Comparison of ENCODE assay signal across 12 mouse cellular contexts in the genomic region with DNA sequence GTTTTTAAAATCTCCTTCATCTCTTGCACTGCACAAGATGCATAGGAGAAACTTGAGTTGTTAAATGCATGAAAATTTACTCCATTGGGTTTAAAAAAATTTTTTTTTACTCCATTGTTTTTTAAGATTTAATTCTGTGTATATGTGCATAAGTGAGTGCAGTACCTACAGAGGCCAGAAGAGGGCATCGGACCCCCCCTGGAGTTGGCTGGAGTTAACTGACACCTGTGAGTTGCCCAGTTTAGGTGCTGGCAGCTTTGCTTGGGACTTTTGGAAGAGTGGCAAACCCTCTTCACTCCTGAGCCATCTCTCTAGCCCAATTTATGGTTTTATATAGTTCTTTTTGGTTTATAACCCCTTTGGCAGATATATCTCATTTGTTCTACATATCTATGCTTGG.
DNase-seq lines count a peak whose midpoint lies in the region; ATAC-seq and TF ChIP-seq lines count a peak whose summit lies in the region.
"Had no signal": no experiment of that assay in that cellular context is flagged by ENCODE, and none has a peak within 500 bp of the region (broad histone marks: within the 10 kb centered on the region; RNA-seq: fewer than 3 reads in every experiment).

No protein-coding gene starts in this region.

- TF ChIP-seq CTCF in liver, adult 2 months (IDR thresholded peaks at IDR 0.05; ENCODE audit: low read depth, low read length): peak; percentile 47
- peak; percentile 18 to 49; a peak in 3 of 4 replicates for TF ChIP-seq CTCF in CH12.LX (conservative IDR thresholded peaks at IDR 0.05 in 1 of 2, IDR thresholded peaks at IDR 0.05 in 1 of 2; ENCODE audit: low read depth in 2 of 2, low read length in 2 of 2)
- TF ChIP-seq CTCF in bone marrow macrophage, adult 2 months (IDR thresholded peaks at IDR 0.05; ENCODE audit: low read depth, low read length): peak; percentile 61

- no peak overlapping the region for H3K9ac ChIP-seq in liver, adult 2 months (ENCODE audit: low read depth, low read length)
- H3K9ac ChIP-seq in liver, embryonic 11.5 days (ENCODE audit: low read depth, low read length): no peak overlapping the region
- no peak overlapping the region for H3K9ac ChIP-seq in CH12.LX (ENCODE audit: insufficient read depth, low read depth)
- no peak overlapping the region for H3K9ac ChIP-seq in hindbrain, embryonic 14.5 days
- H3K9ac ChIP-seq: liver, embryonic 13.5 days had no signal

- no peak; the same call in 1 of the 2 replicates for TF ChIP-seq RAD21 in CH12.LX (IDR thresholded peaks at IDR 0.05; ENCODE audit: low read depth, low read length)

- no peak for DNase-seq in liver, adult 2 months (ENCODE audit: extremely low read depth, low read depth, low spot score)
- DNase-seq in liver, embryonic 11.5 days (ENCODE audit: low spot score): no peak
- DNase-seq in B cell, adult 2 months: peak; percentile 57 to 61
- no peak for DNase-seq in CH12.LX (ENCODE audit: extremely low read depth)
- no peak for DNase-seq in layer of hippocampus, postnatal 10 days (ENCODE audit: low spot score in 2 of 2)
- no peak for DNase-seq in hindbrain, embryonic 14.5 days (ENCODE audit: low spot score)
- DNase-seq: embryo, embryonic 11 days; gastrocnemius, postnatal 36 days; heart, postnatal 10 days; kidney, adult 9 months; liver, embryonic 13.5 days had no signal

- no peak overlapping the region for H3K4me3 ChIP-seq in liver, adult 2 months (ENCODE audit: insufficient read depth, low read depth, low read length)
- no peak overlapping the region for H3K4me3 ChIP-seq in liver, embryonic 11.5 days (ENCODE audit: low read depth, low read length)
- H3K4me3 ChIP-seq in CH12.LX (replicated peaks in 1 of 3; ENCODE audit: low read depth in 2 of 3, low read length in 2 of 3, poor library complexity in 1 of 3): no peak overlapping the region
- no peak overlapping the region for H3K4me3 ChIP-seq in bone marrow macrophage, adult 2 months (ENCODE audit: insufficient read depth, low read length)
- no peak overlapping the region for H3K4me3 ChIP-seq in hindbrain, embryonic 14.5 days (replicated peaks; ENCODE audit: low read length)
- H3K4me3 ChIP-seq: liver, embryonic 13.5 days had no signal

- no peak for TF ChIP-seq POLR2A in liver, adult 2 months (IDR thresholded peaks at IDR 0.05; ENCODE audit: extremely low read depth, insufficient read depth, low read length)
- TF ChIP-seq POLR2A in CH12.LX (IDR thresholded peaks at IDR 0.05; ENCODE audit: low read depth, low read length): no peak
- no peak for TF ChIP-seq POLR2A in bone marrow macrophage, adult 2 months (IDR thresholded peaks at IDR 0.05; ENCODE audit: borderline replicate concordance, low read depth, low read length)

- no peaks in the 10 kb centered on the region; the same call in 1 of the 2 replicates for H3K36me3 ChIP-seq in liver, adult 2 months (ENCODE audit: control insufficient read depth, insufficient read depth, low read length)
- H3K36me3 ChIP-seq in liver, embryonic 11.5 days (ENCODE audit: control insufficient read depth, insufficient read depth, low read length): 0 out of 2 replicates have a peak, but pooled peaks cover 2% of the 10 kb centered on the region
- peaks cover 1 to 94% of the 10 kb centered on the region in 2 experiments for H3K36me3 ChIP-seq in CH12.LX (replicated peaks in 1 of 2; ENCODE audit: control insufficient read depth in 1 of 2, insufficient read depth in 1 of 2, low read length in 1 of 2)
- no peaks in the 10 kb centered on the region for H3K36me3 ChIP-seq in hindbrain, embryonic 14.5 days (replicated peaks; ENCODE audit: control insufficient read depth, insufficient read depth)

- no peaks in the 10 kb centered on the region for H3K27me3 ChIP-seq in liver, adult 2 months (ENCODE audit: control insufficient read depth, insufficient read depth, low read length)
- no peaks in the 10 kb centered on the region for H3K27me3 ChIP-seq in liver, embryonic 11.5 days (replicated peaks; ENCODE audit: control insufficient read depth, insufficient read depth, low read length)
- H3K27me3 ChIP-seq in CH12.LX (replicated peaks): no peaks in the 10 kb centered on the region
- H3K27me3 ChIP-seq in hindbrain, embryonic 14.5 days (ENCODE audit: control insufficient read depth, insufficient read depth, low read length): no peaks in the 10 kb centered on the region
- H3K27me3 ChIP-seq: liver, embryonic 13.5 days had no signal

- 97% methylated on average over 1 of the region's 1 CpGs for WGBS in liver, adult 2 months
- 87% methylated on average over 1 of the region's 1 CpGs for WGBS in liver, embryonic 11.5 days
- 93% methylated on average over 1 of the region's 1 CpGs for WGBS in hindbrain, embryonic 14.5 days

- no peaks in the 10 kb centered on the region for H3K9me3 ChIP-seq in liver, embryonic 11.5 days (ENCODE audit: control insufficient read depth, low read length)
- H3K9me3 ChIP-seq in CH12.LX (replicated peaks; ENCODE audit: low read length): peaks cover 6% of the 10 kb centered on the region
- H3K9me3 ChIP-seq in hindbrain, embryonic 14.5 days (ENCODE audit: control insufficient read depth, low read length): no peaks in the 10 kb centered on the region
- H3K9me3 ChIP-seq: liver, embryonic 13.5 days had no signal

- ATAC-seq in liver, embryonic 11.5 days (replicated peaks; ENCODE audit: low FRiP score): no peak
- ATAC-seq in hindbrain, embryonic 14.5 days (ENCODE audit: low FRiP score): no peak

- peaks cover 10% of the 10 kb centered on the region; the same call in 1 of the 2 replicates for H3K4me1 ChIP-seq in liver, adult 2 months (ENCODE audit: control insufficient read depth, insufficient read depth, low read length)
- H3K4me1 ChIP-seq in liver, embryonic 11.5 days (replicated peaks; ENCODE audit: control insufficient read depth, insufficient read depth, low read length): peaks cover 15% of the 10 kb centered on the region
- H3K4me1 ChIP-seq in CH12.LX (ENCODE audit: control insufficient read depth in 1 of 2, insufficient read depth in 2 of 2): no peaks in the 10 kb centered on the region
- H3K4me1 ChIP-seq in bone marrow macrophage, adult 2 months (ENCODE audit: control insufficient read depth, insufficient read depth, low read length): peaks cover 10% of the 10 kb centered on the region
- H3K4me1 ChIP-seq in hindbrain, embryonic 14.5 days (replicated peaks; ENCODE audit: control insufficient read depth, insufficient read depth, low read length): peaks cover 8% of the 10 kb centered on the region

- in situ Hi-C loops in CH12.LX (cut with MboI; ENCODE audit: low pct_ligation_motif_present, low pct_unique_long_range_greater_than_20kb, low sequenced_read_pairs): no loop called here

- no peak for TF ChIP-seq EP300 in CH12.LX (IDR thresholded peaks at IDR 0.05; ENCODE audit: low read length)

- no peak overlapping the region for H3K27ac ChIP-seq in liver, adult 2 months (replicated peaks; ENCODE audit: insufficient read depth, low read depth, low read length)
- H3K27ac ChIP-seq in liver, embryonic 11.5 days (ENCODE audit: low read depth, low read length): no peak overlapping the region
- no peak overlapping the region for H3K27ac ChIP-seq in CH12.LX (ENCODE audit: insufficient read depth, low read depth)
- no peak overlapping the region for H3K27ac ChIP-seq in bone marrow macrophage, adult 2 months (ENCODE audit: insufficient read depth, low read depth, low read length)
- no peak overlapping the region for H3K27ac ChIP-seq in hindbrain, embryonic 14.5 days
- H3K27ac ChIP-seq: liver, embryonic 13.5 days had no signal

- dilution Hi-C loops in CH12.LX (cut with MboI; ENCODE audit: extremely low pct_ligation_motif_present, extremely low pct_unique_long_range_greater_than_20kb, low sequenced_read_pairs): no loop called here

- H3K79me2 ChIP-seq in liver, adult 2 months (ENCODE audit: control insufficient read depth, insufficient read depth, low read length): no peaks in the 10 kb centered on the region; the same call in 1 of the 2 replicates
- H3K79me2 ChIP-seq in CH12.LX (replicated peaks; ENCODE audit: control insufficient read depth, extremely low read depth, insufficient read depth, poor library complexity, severe bottlenecking): no peaks in the 10 kb centered on the region

- no peak overlapping the region for H3K4me2 ChIP-seq in liver, embryonic 11.5 days
- H3K4me2 ChIP-seq in CH12.LX (ENCODE audit: insufficient read depth, low read depth, poor library complexity, severe bottlenecking): no peak overlapping the region
- H3K4me2 ChIP-seq in hindbrain, embryonic 14.5 days (replicated peaks): no peak overlapping the region
- H3K4me2 ChIP-seq: liver, embryonic 13.5 days had no signal

TF ChIP-seq in CH12.LX, 34 proteins besides CTCF, POLR2A, EP300 and RAD21:
- TF ChIP-seq KAT2A (IDR thresholded peaks at IDR 0.05; ENCODE audit: insufficient replicate concordance, low read length) (no peak), POLR2AphosphoS2 (IDR thresholded peaks at IDR 0.05; ENCODE audit: low read depth, low read length) (no peak)
TF ChIP-seq in CH12.LX: peak in this region for 0.

Comparison
In these comparisons a context has a peak if more than half of its experiments do, and no peak if none do; other contexts are left out.
1. DNase-seq: peak in B cell, adult 2 months (2 of 2); none in liver, adult 2 months (single experiment), liver, embryonic 11.5 days (single experiment), CH12.LX (single experiment), layer of hippocampus, postnatal 10 days (0 of 2) and hindbrain, embryonic 14.5 days (single experiment).
2. Peak in every context shown above with its lines, with median percentiles within 50 percentile points of each other: CTCF ChIP-seq.